Mouse (Mus musculus) G1E (cell line): ENCODE measurements around the gene Tapbp.

ENCODE experiments used
- CTCF ChIP-seq: IDR thresholded peaks from 2 replicates; pipeline ENCODE4 v1.5.1; 2012; ENCODE audit warnings: low read depth, low read length, inconsistent platforms, mixed read lengths
- GATA1 ChIP-seq: IDR thresholded peaks from 2 replicates; pipeline ENCODE4 v1.6.1; 2012; ENCODE audit warnings: borderline replicate concordance, low read length, inconsistent platforms, mixed read lengths
- POLR2AphosphoS5 ChIP-seq: IDR thresholded peaks from 2 replicates; pipeline ENCODE4 v1.6.1; 2012; ENCODE audit warnings: low read depth, low read length, inconsistent platforms; ENCODE audit not compliant: insufficient replicate concordance

GRCm38 (mm10) chr17:33947430-33948089 lies 31.9 kb downstream of the Tapbp start:
- TF ChIP-seq CTCF (no peak), POLR2AphosphoS5 (no peak), GATA1 (no peak)
